Comparison of ENCODE assay signal across 8 mouse cellular contexts in the genomic region with DNA sequence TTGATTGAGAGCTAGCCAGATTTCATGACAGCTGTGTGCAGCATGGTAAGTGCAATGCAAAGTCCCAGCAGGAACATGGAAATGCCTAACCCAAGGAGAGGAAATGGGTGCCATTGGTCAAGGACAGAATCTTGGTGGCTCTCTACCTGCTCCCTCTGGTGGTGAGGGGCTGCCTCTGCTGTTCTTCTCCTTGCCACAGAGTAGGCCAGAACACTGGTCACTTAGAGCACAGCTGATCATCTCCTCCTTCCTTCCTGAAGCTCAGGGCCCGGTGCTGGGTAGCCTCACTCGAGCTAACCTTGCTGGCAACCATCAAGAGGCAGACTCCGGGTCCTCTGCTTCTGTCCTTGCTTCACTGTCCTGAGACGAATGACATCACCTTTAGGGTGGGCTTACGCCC. TPM values are rescaled to one million over a fixed set of nuclear protein-coding genes. Genes with fewer than 3 reads are reported as not detected.
DNase-seq lines count a peak whose midpoint lies in the region; ATAC-seq and TF ChIP-seq lines count a peak whose summit lies in the region.
"Had no signal": no experiment of that assay in that cellular context is flagged by ENCODE, and none has a peak within 500 bp of the region (broad histone marks: within the 10 kb centered on the region; RNA-seq: fewer than 3 reads in every experiment).

No protein-coding gene starts in this region.

- H3K9ac ChIP-seq in liver, postnatal 0 days (replicated peaks) = no peak overlapping the region
- H3K9ac ChIP-seq: embryonic facial prominence, embryonic 12.5 days had no signal

- no peaks in the 10 kb centered on the region for H3K27me3 ChIP-seq in liver, postnatal 0 days (ENCODE audit: insufficient read depth, low read length)
- H3K27me3 ChIP-seq: embryonic facial prominence, embryonic 12.5 days had no signal

- peak; percentile 72 for TF ChIP-seq CTCF in liver, postnatal 0 days (IDR thresholded peaks at IDR 0.05; ENCODE audit: low read depth)

- no peak overlapping the region for H3K4me3 ChIP-seq in liver, postnatal 0 days (ENCODE audit: low read depth, low read length)
- H3K4me3 ChIP-seq: embryonic facial prominence, embryonic 12.5 days had no signal

- DNase-seq in liver, postnatal 0 days = peak; percentile 38
- DNase-seq in liver (no peak), adipocyte (ENCODE audit: low spot score) (peak; percentile 4)
- peak; percentile 78 for DNase-seq in cerebellum, postnatal 14 days
- DNase-seq in kidney, postnatal 25 days = peak; percentile 54 to 60
- no peak for DNase-seq in urinary bladder, postnatal 4 days (ENCODE audit: low spot score in 2 of 2)

- ATAC-seq in liver, postnatal 0 days = no peak
- peak; percentile 47; the same call in 1 of the 2 replicates for ATAC-seq in megakaryocyte progenitor cell, adult 5-6 weeks (replicated peaks; ENCODE audit: poor library complexity)

- WGBS in liver, postnatal 0 days (ENCODE audit: insufficient replicate concordance) = 43% methylated on average over 5 of the region's 5 CpGs

- no peak for TF ChIP-seq EP300 in liver, postnatal 0 days (IDR thresholded peaks at IDR 0.05; ENCODE audit: low read depth)

- H3K4me1 ChIP-seq in liver, postnatal 0 days (ENCODE audit: insufficient read depth) = no peaks in the 10 kb centered on the region
- H3K4me1 ChIP-seq: embryonic facial prominence, embryonic 12.5 days had no signal

- H3K36me3 ChIP-seq in liver, postnatal 0 days (replicated peaks; ENCODE audit: insufficient read depth, low read length) = no peaks in the 10 kb centered on the region
- H3K36me3 ChIP-seq: embryonic facial prominence, embryonic 12.5 days had no signal

- no peak overlapping the region for H3K27ac ChIP-seq in liver, postnatal 0 days (ENCODE audit: low read depth)
- H3K27ac ChIP-seq: embryonic facial prominence, embryonic 12.5 days had no signal

- no peak overlapping the region for H3K4me2 ChIP-seq in liver, postnatal 0 days (ENCODE audit: low read depth, low read length)
- H3K4me2 ChIP-seq: embryonic facial prominence, embryonic 12.5 days had no signal

- no peaks in the 10 kb centered on the region for H3K9me3 ChIP-seq in liver, postnatal 0 days (ENCODE audit: low read length)
- H3K9me3 ChIP-seq: embryonic facial prominence, embryonic 12.5 days had no signal

RNA-seq across cellular contexts. Expression of a gene that starts 39.6 kb away (rescaled TPM):
- polyA plus RNA-seq in liver, postnatal 0 days (2015; fragmentation: Nextera tagmentation; extraction: Ambion mirVana) = 81.0 and 97.6 TPM in 2 replicates
- 34.9 and 36.3 TPM in 2 replicates for total RNA-seq in megakaryocyte progenitor cell, adult 5-6 weeks (2015)
- 27.6 and 28.5 TPM in 2 replicates for total RNA-seq in megakaryocyte progenitor cell, adult 5-6 weeks (2017)

Comparison
In these comparisons a context has a peak if more than half of its experiments do, and no peak if none do; other contexts are left out.
1. DNase-seq: peak in liver, postnatal 0 days (single experiment), adipocyte (single experiment), cerebellum, postnatal 14 days (2 of 2) and kidney, postnatal 25 days (2 of 2); none in liver (single experiment) and urinary bladder, postnatal 4 days (0 of 2).